Mouse (Mus musculus): ENCODE measurements around the gene Ptpn22. TPM values are rescaled to one million over a fixed set of nuclear protein-coding genes. Genes with fewer than 3 reads are reported as not detected.
A peak's percentile ranks its signal among the peaks of the same experiment; 100 is the strongest.

Gene Ptpn22
- polyA plus RNA-seq, 1 experiment: 9.6 TPM

DNA sequence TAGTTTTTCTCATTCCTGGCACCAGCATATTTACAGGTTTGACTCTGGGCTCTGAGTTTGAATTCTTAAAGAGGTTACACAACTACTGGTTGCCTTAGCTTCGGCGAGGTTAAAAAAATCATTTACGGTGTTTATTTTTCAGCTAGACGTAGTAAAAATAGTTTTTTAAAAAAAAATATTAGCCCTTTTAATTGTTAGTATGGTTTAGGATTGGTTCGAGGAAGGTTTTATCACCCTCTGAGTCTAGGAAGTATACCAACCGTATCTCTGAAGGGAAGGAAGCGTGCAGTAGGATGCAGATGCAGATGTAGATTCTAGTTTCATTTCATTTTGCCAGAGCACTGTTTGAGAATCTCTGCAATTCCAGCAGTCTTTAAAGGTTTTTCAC is 55.9 kb downstream of the Ptpn22 start:
- no peak for DNase-seq (ENCODE audit: low read depth, low spot score)
- under 1% methylated on average over 7 of the region's 7 CpGs for WGBS

GRCm38 (mm10) chr3:103916205-103916838 is 56.7 kb downstream of the Ptpn22 start:
- WGBS: 8% methylated on average over 5 of the region's 5 CpGs
- DNase-seq (ENCODE audit: low read depth, low spot score): no peak

- no peak for DNase-seq (ENCODE audit: low read depth, low spot score)
- WGBS: 24% methylated on average over 3 of the region's 3 CpGs
Observed at GRCm38 (mm10) chr3:103916839-103917237, 57.2 kb downstream of the Ptpn22 start.

DNA sequence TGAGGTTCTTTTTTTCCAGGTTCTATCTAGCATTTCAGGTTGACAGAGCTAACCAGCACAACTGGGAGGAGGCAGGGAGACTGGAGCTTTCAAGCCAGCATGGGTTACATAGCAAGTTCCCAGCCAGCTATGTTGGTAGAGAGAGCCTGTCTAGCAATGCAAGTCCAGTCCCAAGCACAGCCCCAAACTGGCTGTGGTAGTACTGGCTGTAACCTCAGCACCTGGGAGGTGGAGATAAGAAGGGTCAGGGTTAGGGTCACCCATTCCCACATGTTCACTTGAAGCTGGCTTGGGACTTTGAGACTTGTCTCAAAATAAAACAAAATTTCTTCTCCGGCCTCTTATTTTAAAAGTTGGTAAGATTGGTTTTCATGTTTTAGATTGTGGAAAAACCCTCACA is 60.5 kb downstream of the Ptpn22 start:
- WGBS: 96% methylated on average over 1 of the region's 1 CpGs

DNA sequence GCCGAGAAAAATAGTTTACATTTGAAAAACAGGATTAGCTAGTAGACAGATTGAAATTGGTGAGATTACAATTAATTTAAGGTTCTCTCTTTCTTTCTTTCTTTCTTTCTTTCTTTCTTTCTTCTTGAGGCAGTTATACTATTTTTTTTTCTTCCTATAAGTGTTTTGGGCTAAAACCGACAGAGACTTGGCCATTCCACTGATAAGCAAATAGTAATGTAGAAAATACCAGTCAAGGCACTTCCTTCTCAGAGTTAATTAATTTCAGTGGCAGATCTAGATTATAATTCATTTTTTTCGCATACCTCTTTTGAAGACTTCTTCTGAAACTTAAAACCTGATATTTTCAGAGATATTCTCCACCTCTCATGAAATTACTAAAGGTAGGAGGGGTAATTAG is 65.7 kb downstream of the Ptpn22 start:
- no peak for DNase-seq (ENCODE audit: low read depth, low spot score)
- WGBS: 76% methylated on average over 3 of the region's 3 CpGs

More for the DNA sequence above, 60.5 kb downstream of the Ptpn22 start:
- DNase-seq (ENCODE audit: low read depth, low spot score): no peak

GRCm38 (mm10) chr3:103927511-103927910 is 67.9 kb downstream of the Ptpn22 start:
- WGBS: 32% methylated on average over 6 of the region's 6 CpGs
- DNase-seq (ENCODE audit: low read depth, low spot score): peak; percentile 37

GRCm38 (mm10) chr3:103944794-103945562 is 85.4 kb downstream of the Ptpn22 start:
- DNase-seq (ENCODE audit: low read depth, low spot score): no peak
- WGBS: 73% methylated on average over 1 of the region's 1 CpGs

DNA sequence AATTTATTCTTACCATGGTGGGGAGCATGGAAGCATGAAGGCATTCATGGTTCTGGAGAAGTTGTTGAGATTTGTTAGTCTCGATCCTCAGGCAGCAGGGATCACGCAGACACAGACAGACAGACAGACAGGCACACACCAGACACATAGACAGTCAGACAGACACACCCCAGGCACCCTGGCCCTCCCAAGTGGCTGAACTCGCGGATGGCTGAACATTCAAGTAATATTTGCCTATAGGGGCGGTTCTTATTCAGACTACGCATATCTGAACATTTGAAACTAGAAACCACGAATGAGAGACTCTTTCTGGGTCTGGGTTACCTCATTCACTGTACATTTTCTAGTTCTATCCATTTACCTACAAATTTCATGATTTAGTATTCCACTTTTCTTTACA is 89.1 kb downstream of the Ptpn22 start:
- WGBS: 86% methylated on average over 7 of the region's 7 CpGs
- DNase-seq (ENCODE audit: low read depth, low spot score): no peak

- no peak for DNase-seq (ENCODE audit: low read depth, low spot score)
- 81% methylated on average over 3 of the region's 3 CpGs for WGBS
Observed at GRCm38 (mm10) chr3:103960622-103961021, 101.0 kb downstream of the Ptpn22 start.

Other genes with a start within 250 kb of the Ptpn22 start
- gene Atg4a-ps, start 213.7 kb upstream of the Ptpn22 start, polyA plus RNA-seq (2012; rRNA removed): 0.04 TPM in 1 of 2 replicates, not detected in the other
- 6.3 and 7.0 TPM in 2 replicates for gene Olfml3, start 121.8 kb upstream of the Ptpn22 start, polyA plus RNA-seq (2012; rRNA removed)
- not detected in 2 replicates for gene Gm10964, start 120.4 kb upstream of the Ptpn22 start, polyA plus RNA-seq (2012; rRNA removed)
- gene Hipk1, start 68.2 kb upstream of the Ptpn22 start, polyA plus RNA-seq (2012; rRNA removed): 28.8 and 52.0 TPM in 2 replicates
- 7.1 and 12.0 TPM in 2 replicates for gene Dclre1b, start 50.4 kb upstream of the Ptpn22 start, polyA plus RNA-seq (2012; rRNA removed)
- 14.3 and 15.0 TPM in 2 replicates for gene Ap4b1, start 50.3 kb upstream of the Ptpn22 start, polyA plus RNA-seq (2012; rRNA removed)
- 0.14 TPM in 1 of 2 replicates, not detected in the other for gene Gm43064, start 50.2 kb upstream of the Ptpn22 start, polyA plus RNA-seq (2012; rRNA removed)
- gene Bcl2l15, start 27.2 kb upstream of the Ptpn22 start, polyA plus RNA-seq (2012; rRNA removed): 109 and 159 TPM in 2 replicates
- gene Rsbn1, start 54.3 kb downstream of the Ptpn22 start, polyA plus RNA-seq (2012; rRNA removed): 1.1 and 2.6 TPM in 2 replicates
- gene Phtf1, start 108.3 kb downstream of the Ptpn22 start, polyA plus RNA-seq (2012; rRNA removed): 2.6 and 2.7 TPM in 2 replicates

Data from large intestine, adult 2 months (tissue).